Mouse (Mus musculus): ENCODE results near the gene Ncan.

Gene Ncan

DNA sequence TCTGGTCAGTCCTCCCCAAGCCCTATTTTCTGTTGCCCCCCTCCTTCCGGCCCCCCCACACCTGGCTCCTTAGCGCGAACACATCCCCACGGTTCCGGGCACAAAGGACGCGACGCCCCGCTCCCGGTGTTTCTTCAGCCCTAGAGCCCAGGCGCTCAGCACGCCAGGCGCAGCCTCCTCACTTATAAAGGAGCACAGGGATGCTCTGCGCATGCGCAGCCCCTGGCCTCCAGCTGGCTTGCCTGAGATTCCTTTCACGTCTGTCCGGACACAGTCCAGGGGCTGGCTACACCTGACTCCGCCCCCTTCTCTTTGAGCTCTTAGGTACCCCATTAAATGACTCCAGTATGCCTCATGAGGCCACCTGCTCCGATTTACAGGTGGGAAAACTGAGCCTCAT lies at the start of gene Ncan:
Gene Ncan (minus strand): TSS at position 207 of the 400 bp plus-strand sequence.
- peak; percentile 52 to 78 for DNase-seq (ENCODE audit: inconsistent age in 2 of 2, low spot score in 1 of 2)

DNA sequence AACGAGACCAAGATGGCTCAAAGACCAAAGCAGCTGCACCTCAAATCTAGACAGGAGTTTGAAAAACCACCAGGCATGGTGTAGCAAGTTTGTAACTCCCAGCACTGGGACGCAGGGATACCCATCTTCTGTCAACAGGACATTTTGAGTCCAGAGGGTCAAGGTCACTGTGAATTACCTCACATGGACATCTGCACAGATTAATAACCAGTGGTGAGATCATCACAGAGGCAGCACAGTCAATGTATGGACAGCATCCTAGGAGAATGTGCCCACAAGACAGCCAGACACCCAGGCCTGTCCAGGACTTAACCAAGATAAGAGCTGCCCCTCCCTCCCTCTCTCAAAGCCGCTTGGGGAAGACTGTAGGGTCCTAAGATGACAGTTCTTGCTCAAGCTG lies 49.4 kb upstream of the Ncan start:
- no peak for DNase-seq (ENCODE audit: inconsistent age in 2 of 2, low spot score in 1 of 2)

DNA sequence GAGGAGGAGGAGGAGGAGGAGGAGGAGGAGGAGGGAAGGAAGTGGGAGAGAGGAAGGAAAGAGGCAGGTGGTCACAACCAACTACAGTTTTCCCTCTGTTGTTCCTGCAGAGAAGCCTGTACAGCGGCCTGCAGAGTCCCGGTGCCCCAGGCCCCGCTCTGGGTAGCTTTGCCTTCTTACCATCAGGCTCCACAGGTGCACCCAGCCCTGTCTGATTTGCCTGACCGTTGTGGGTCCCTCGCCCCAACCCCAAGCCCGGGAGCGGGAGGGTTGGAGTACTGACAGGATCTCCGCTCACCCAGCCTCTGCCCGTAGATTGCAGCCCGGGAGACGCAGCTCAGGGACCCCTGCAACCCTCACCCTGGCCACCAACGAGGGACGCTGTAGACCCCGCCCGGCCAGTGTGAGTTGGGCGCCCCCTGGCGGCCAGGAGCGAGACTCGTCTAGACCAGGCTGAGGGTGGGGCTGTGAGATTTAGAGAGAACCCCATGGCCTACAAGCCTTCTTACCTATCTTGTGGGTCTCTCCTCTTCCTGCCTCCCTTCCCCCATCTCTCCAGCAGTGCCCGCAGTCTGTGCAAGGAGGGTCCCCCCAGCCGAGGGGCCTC lies 45.9 kb upstream of the Ncan start:
- DNase-seq (ENCODE audit: inconsistent age in 2 of 2, low spot score in 1 of 2): peak; percentile 51 to 80

DNA sequence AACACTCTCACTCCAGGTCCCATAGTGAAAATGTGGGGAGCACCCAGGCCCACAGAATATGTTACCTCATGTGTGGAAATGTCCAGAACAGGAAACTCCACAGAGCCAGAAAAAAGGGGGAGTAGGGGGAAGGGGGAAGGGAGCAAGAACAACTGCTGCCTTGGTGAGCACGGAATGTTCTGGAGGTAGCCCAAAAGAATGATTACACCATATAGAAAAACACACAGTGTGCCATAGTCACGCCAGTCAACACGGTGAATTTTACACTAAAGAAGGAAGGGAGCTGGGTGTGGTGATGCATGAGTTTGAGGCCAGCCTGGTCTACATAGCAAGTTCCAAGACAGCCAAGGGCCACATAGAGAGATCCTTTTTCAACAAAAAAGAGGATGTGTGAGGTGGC lies 42.6 kb upstream of the Ncan start:
- no peak for DNase-seq (ENCODE audit: inconsistent age in 2 of 2, low spot score in 1 of 2)

DNA sequence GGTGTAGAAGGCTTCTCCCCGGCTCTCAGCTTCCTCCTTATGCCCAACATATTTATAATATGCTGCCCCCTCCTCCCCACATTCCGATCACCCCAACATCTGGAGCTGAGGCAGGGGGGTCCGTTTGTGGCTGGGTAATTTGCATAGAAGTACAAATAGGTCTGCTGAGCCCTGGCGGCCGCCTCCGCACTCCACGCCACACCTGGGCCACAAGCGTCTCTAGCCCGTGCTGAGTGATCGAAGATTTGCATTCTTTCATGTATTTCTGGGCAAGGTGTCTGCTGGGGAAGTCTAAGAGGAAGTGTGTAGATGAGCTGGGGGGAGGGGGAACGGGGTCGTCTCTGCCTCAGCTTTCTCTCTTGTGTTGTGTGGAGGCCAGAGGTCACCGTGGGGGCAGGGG lies 39.3 kb upstream of the Ncan start:
- DNase-seq (ENCODE audit: inconsistent age in 2 of 2, low spot score in 1 of 2): no peak

DNA sequence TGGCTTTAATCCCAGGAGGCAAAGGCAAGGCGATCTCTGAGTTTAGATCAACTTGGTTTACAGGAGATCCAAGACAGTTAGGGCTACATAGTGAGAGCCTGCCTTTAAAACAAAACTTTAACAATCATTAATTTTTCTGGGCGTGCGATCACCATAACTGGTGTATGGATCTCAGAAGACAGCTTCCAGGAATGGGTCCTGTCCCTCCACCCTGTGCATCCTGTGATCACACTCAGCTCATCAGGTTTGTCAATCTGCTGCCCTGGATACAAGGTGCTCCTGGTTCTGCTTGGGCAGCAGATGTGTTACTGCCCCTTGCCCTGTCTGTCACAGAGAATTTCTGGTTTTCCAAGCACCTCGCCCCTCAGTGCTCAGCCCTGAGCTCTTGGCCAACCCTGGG lies 38.5 kb upstream of the Ncan start:
- DNase-seq (ENCODE audit: inconsistent age in 2 of 2, low spot score in 1 of 2): no peak

DNA sequence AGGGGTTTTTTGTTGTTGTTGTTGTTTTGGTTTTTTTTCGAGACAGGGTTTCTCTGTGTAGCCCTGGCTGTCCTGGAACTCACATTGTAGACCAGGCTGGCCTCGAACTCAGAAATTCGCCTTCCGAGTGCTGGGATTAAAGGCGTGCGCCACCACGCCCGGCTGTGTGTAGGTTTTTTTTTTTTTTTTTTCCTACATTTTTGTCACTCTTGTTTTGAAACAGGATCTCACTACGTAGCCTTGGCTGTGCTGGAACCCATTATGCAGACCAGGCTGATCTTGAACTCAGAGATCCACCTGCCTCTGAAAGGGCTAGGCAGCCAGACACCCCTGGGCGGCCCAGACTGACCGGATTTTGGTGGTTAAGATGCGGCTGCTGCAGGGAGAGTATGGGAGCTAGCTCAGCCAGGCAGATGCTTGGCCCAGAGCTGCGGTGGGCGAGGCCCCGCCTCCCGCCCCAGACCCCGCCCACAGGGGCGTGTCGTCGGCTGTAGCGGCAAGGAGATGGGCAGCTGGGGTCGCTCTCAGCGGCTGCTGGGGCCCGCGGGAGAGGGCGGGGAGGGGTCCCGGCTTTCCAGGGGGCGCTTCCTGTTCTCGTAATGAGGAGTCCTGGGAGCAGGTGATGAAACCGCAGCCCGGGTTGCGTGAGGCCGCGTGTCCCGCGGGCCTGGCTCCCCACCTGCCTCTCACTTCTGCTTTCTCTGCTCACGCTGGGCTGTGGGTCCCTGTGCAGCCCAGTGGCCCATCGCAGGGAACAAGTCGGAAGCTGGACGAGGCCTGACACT lies 37.6 kb upstream of the Ncan start:
- DNase-seq (ENCODE audit: inconsistent age in 2 of 2, low spot score in 1 of 2): peak; percentile 72 to 82

DNA sequence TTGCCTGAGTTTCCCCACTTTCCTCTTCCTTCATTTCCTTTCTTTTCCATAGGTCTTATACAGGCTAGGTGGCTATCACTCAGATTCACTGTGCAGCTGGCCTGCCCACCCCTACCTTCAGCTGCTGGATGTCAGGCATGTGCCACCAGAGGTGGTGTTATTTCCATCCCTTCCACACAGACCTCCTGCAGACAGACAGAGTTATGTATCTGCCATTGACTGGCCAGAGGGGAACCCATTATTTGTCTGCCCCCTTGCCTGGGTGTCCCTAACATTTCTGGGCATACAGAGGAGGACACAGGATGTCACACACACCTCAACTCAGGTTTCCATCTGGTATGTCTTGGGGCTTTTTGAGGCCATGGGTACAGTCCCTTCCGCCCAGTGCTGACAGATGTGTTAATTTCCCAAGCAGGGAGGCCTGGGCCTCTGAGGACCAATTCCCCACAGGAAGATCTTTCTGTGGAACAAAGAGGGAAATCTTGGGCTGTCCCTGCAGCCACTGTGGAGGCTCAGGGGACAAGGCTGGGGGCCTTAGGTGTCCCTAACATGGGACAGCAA lies 36.6 kb upstream of the Ncan start:
- no peak for DNase-seq (ENCODE audit: inconsistent age in 2 of 2, low spot score in 1 of 2)

DNA sequence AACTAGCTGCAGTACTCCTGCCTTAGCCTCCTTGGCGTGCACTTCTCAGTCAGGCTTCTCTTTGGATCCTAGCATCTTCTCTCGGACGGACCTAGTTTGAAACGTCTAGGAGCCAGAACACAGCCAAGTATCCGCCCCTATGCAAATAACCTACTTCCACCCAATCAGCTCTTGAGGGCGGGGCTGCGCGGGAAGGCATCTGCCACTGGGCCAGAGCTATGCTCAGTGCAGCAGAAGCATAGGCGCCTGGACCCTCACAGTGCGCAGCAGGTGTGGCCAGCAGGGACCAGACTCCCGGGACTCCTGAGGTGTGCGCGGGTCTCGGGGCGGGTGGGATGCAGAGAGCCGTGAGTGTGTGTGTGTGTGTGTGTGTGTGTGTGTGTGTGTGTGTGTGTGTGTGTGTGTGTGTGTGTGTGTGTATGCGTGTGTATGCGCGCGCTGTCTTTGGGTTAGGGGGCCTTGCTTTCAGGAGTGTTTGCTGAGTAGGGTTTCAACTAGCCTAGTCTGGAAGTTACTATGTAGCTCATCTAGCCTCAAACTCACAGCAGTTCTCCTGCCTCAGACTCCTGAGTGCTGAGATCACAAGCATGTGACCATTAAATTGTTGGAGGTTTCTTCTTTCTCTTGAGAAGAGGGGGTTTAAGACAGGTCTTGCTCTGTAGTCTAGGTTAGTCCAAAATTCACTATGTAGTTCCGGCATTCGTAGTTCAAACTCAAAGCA lies 32.0 kb upstream of the Ncan start:
- DNase-seq (ENCODE audit: inconsistent age in 2 of 2, low spot score in 1 of 2): peak; percentile 68 to 83

DNA sequence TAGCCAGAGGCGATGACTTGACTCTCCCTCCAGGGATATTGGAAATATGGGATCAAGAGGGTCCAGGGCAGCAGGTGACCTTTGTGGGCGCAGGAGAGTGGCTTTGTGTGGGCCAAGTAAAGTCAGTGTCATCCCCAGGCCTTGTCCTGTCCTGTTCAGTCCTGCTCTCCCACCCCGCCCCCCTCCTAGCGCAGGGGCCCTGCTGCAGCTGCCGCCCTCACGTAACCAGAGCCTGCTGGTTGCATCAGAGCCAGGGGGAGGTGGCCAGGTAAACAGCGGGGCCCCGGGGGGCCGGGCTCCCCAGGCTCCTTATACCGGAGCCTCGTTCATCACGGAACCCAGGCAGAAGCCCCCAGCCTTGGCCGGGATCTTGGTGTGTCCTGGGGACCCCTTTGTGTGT lies 29.5 kb upstream of the Ncan start:
- no peak for DNase-seq (ENCODE audit: inconsistent age in 2 of 2, low spot score in 1 of 2)

DNA sequence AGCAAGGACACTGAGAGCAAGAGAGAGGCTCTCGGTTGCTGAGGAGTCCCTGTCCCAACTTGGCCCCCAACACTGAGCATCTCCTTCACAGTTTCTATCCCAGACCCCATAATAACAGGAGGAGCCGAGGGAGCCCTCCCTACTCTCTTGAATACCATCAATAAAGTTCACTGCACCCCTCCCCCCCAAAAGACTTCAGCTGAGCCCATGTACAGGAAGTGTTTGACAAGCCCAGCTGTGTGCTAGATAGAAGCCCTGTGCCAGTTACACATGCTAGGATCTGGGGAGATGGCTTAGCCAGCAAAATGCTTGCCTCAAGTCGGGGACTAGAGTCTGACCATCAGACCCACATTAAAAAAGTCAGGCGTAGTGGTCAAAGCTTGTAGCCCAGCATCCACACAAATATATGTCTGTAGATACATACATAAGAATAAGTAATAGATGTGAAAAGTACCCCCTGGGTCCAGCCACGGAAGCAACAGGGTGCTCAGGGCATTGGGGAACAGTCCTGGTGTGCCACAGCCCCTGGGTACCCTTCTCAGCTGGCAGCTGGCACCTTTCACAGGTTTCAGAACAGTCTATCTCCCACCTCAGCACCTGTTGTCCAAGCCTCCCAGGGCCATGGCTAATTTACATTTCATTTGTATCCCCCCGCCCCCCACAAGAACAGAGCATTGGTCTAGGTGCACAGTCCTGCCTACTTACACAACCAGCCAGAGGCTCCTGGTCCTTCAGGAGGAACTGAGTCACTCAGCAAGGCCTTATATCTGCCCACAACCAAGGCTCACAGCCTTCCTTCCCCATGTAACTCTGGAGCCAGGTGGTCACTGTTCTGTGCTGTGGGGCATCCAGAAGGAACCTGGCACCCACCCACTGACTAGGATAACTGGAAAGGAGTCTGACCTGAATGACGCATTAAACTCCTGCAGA lies 27.3 kb upstream of the Ncan start:
- no peak for DNase-seq (ENCODE audit: inconsistent age in 2 of 2, low spot score in 1 of 2)

DNA sequence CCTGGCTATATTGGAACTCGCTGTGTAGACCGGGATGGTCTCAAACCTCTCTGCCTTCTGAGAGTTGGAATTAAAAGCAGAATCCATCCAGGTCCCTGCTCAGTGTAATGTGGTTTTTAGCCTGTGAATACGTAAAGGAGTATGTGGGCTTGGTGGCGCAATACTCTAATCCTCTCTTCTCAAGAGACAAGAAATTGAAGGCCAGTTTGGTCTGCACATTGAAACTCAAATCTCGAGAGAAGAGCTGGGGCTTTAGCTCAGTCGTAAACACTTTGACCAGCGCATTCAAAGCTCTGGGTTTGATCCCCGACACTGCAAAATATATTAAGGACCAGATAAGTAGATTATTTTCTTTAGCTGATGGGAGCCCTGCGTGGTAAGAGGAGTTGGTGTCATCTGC lies 19.3 kb upstream of the Ncan start:
- no peak for DNase-seq (ENCODE audit: inconsistent age in 2 of 2, low spot score in 1 of 2)

DNA sequence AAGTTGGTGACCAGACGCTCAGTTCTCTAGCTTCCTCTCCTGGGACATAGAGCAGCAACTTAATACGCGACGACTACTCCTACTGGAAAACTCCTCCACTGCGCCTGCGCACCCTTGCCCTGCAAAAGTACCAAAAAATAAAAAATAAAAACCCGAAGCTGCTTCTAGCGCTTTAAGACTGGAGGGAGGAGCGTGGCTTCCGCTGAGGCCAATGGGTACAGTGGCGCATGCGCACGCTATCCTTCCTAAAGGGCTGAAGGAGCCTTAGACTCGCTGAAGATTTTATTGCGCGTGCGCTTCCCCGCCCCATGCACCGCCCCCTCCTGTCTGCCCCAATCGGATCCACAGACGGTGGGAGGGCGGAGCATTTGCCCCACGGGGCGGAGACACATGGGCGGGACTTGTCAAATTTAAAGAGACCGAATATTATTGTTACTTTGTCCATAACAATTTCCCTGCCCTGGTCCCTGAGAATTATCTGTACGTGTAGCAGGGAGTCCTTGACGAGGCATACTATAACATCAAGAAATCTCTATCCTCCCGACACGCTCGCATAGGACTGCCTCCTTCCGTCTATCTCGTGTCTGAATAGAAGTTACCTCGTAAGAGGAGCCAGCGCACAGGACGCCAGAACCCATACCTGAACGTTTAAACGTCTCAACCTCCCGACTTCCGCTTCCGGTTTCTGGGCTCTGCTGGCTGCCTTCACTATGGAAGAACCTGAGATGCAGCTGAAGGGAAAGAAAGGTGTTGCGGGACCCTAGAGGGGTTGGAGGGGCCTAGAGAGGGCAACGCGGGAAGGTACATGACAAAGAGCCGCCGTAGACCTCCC lies 18.6 kb upstream of the Ncan start, which contains the start of the genes Rfxank, Borcs8 and Mef2b:
Gene Rfxank (minus strand): TSS at position 129 of the 832 bp plus-strand sequence.
Gene Borcs8 (plus strand): TSS at position 474 of the 832 bp plus-strand sequence.
Gene Mef2b (plus strand): TSS at position 686 of the 832 bp plus-strand sequence.
- peak; percentile 99 to 100 for DNase-seq (ENCODE audit: inconsistent age in 2 of 2, low spot score in 1 of 2)

DNA sequence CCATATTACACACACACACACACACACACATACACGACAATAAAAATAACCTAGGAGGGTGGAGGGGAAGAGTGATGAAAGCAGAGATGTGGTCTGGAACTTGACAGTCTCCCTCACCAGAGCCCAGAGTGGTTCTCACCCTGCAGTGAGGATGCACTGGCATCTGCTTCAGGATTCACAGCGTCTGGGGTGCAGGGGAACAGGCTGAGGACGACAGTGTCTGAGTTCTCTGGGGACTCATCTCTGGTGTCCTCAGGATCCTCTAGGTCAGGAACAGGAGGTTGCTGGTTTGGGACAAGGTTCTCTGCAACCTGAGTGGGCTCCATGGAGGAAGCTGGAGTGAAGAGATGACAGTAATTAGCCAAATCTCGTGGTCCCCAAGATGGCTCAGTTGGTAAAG lies 17.2 kb upstream of the Ncan start:
- DNase-seq (ENCODE audit: inconsistent age in 2 of 2, low spot score in 1 of 2): no peak

DNA sequence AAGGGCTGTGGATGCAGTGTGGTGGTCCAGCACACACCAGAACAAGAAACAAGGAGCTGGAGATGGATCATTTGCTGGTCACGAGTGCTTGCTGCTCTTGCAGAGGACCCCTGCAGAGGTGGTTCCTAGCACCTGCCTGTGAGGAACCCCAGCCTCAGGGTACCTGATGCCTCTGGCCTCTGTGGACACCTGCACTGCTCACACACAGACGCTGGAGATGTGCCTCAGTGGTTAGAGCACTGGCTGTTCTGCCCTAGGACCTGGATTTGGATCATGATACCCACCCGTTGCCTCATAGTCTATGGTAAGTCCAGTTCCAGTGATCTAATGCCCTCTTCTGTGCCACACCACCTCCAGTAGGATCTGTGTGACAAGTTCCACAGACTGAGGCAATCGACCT lies 15.9 kb upstream of the Ncan start:
- no peak for DNase-seq (ENCODE audit: inconsistent age in 2 of 2, low spot score in 1 of 2)

DNA sequence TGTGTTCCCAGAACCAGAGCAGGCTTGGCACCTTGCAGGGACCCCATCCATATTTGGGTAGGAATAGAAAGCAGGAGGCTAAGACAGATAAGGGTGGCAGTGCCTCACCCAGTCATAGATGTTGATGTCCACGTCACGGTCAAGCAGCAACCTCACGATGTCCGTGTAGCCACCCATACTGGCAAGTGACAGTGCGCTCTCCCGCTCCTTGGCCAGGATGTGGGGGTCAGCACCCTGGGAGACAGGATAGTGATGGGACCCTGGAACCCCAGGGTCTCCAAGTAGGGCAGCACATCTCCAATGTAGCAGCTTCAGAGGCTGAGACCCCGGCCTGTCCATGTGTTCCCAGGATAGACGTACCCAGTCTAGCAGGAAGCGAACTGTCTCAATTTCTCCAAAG lies 14.3 kb upstream of the Ncan start:
- no peak for DNase-seq (ENCODE audit: inconsistent age in 2 of 2, low spot score in 1 of 2)

DNA sequence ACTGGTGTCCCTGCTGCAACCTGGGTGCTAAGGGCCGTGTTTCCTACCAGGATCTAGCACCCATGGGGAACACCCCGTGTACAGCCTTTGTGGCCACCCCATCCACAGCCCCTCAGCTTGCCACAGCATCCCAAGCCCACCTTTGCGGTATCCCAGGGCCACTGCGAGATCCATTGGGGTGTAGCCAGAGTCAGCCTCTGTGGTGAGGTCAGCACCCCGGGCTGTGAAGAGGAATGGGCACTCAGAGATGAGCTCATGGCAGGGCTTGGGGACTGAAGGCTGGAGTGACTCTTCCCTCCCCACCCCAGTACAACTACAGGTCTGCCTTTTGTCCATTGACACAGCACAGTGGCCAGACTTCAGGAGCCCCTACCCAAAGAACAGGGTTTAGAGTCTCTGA lies 13.4 kb upstream of the Ncan start:
- DNase-seq (ENCODE audit: inconsistent age in 2 of 2, low spot score in 1 of 2): no peak

DNA sequence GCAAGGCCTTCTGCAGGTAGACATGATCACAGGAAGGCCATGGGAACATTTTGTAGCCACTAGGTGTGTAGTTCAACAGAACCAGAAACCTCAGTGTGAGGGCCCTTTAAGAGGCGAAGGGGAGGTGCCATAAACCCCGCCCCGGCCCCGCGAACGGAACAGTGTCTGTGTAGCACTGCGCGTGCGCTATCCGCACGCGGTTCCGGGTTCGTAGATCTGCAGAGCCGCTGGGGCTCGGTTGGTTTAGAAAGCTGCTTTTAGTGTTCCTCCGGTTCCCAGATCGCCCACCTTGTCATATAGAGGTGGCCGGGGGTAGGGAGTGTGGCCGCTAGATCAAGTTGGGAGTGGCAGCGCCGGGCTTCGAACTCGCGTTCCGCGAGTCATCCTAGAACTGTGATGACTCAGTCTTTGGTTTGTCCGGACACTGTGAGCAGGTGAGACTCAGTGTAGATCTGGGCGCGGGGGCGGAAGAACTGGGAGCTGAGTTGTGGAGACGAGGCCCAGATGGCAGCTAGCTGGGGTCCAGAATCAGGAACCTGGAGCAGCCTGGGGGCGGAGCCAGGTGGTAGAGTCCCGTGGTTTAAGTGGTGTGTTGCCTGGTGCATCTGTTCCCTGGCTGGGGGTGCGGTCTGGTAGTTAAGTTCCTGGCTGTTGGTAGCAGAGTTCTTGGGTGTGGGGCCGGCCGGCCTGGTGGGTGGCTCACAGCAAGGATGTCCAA lies 10.7 kb upstream of the Ncan start, which contains the start of gene Nr2c2ap:
Gene Nr2c2ap (plus strand): TSS at position 168 of the 718 bp plus-strand sequence.
- peak; percentile 86 to 92 for DNase-seq (ENCODE audit: inconsistent age in 2 of 2, low spot score in 1 of 2)

DNA sequence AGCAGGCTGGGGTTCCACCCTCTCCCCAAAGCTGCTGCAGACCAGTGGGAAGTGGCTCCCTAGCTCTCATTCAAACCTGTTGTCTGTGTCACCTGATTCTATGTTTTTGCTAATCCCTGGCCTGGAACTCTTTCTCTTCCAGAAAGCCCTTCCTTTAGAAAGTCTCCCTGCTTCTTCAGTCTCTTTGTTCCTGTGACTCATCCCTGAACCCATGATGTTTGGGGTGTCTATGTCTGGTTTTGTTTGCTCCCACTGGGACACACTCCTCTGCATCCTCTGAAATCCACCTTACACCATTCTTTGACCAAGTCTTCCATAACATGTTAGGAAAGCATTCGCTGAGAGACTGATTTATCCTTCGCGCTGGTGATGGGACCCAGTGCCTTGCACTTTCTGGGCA lies 9.4 kb upstream of the Ncan start:
- DNase-seq (ENCODE audit: inconsistent age in 2 of 2, low spot score in 1 of 2): no peak
